Mouse (Mus musculus) bone marrow macrophage, adult 2 months (primary cell): ENCODE measurements at regions not wholly inside any gene's neighbourhood (a gene's known extent, or its start where the extent isn't known, plus 50 kb on each side); places are given as distances from the start of the nearest gene placed in this dataset.

Experiments
- CTCF ChIP-seq: IDR thresholded peaks from 2 replicates; pipeline ENCODE4 v1.5.1; 2012; ENCODE audit warnings: low read depth, mild to moderate bottlenecking, low read length, moderate library complexity
- POLR2A ChIP-seq: IDR thresholded peaks from 2 replicates; pipeline ENCODE4 v1.6.1; 2012; ENCODE audit warnings: mild to moderate bottlenecking, low read depth, low read length, borderline replicate concordance

GRCm38 (mm10) chr1:142867024-142867700, 773.3 kb upstream of the B3galt2 start:
- no peak for TF ChIP-seq CTCF
- no peak for TF ChIP-seq POLR2A
